Mouse (Mus musculus) MEL (cell line): ENCODE data around the gene Ttc17. TPM values are rescaled to one million over a fixed set of nuclear protein-coding genes. Genes with fewer than 3 reads are reported as not detected.

Experiments used
- DNase-seq: peaks from one replicate; pipeline ENCODE4 v3.0.0; 2011; ENCODE audit warnings: low read depth, low spot score
- H3K27ac ChIP-seq: 2 replicates; pipeline ENCODE4 v1.5.1; 2012; ENCODE audit warnings: low read depth, mild to moderate bottlenecking, control low read depth, low read length, moderate library complexity; ENCODE audit not compliant: control insufficient read depth
- H3K27me3 ChIP-seq, 2 experiments: fragments of 150-350 bp in 1 of 2; sonication (generic) in 1 of 2; 2 replicates each; pipeline ENCODE4 v1.6.1; 2012; ENCODE audit warnings: low read length in 2 of 2, mild to moderate bottlenecking in 2 of 2, improper control_type of control experiment in 1 of 2, moderate library complexity in 1 of 2; ENCODE audit not compliant: insufficient read depth in 2 of 2, control insufficient read depth in 1 of 2
- H3K36me3 ChIP-seq, 2 experiments: 2 replicates each; pipeline ENCODE4 v1.6.1; 2012 to 2014; ENCODE audit warnings: low read length in 2 of 2, improper control_type of control experiment in 1 of 2, inconsistent platforms in 1 of 2, mild to moderate bottlenecking in 1 of 2; ENCODE audit not compliant: insufficient read depth in 2 of 2, control insufficient read depth in 1 of 2
- H3K4me1 ChIP-seq, 2 experiments: fragments of 150-350 bp in 1 of 2; sonication (generic) in 1 of 2; 2 replicates each; pipeline ENCODE4 v1.6.1; 2012; ENCODE audit warnings: low read length in 2 of 2, improper control_type of control experiment in 1 of 2, mild to moderate bottlenecking in 1 of 2; ENCODE audit not compliant: insufficient read depth in 2 of 2, control insufficient read depth in 1 of 2
- H3K4me3 ChIP-seq, 2 experiments: fragments of 150-350 bp in 1 of 2; sonication (generic) in 1 of 2; 2 replicates each; pipeline ENCODE4 v1.5.1; 2012; ENCODE audit warnings: low read depth in 2 of 2, low read length in 2 of 2, mild to moderate bottlenecking in 2 of 2, moderate library complexity in 2 of 2, control low read depth in 1 of 2, improper control_type of control experiment in 1 of 2; ENCODE audit not compliant: control insufficient read depth in 1 of 2, insufficient read depth in 1 of 2
- H3K79me2 ChIP-seq: 2 replicates; pipeline ENCODE4 v1.6.1; 2012; ENCODE audit warnings: mild to moderate bottlenecking, low read length, moderate library complexity; ENCODE audit not compliant: control insufficient read depth, poor library complexity, insufficient read depth
- H3K9ac ChIP-seq: 2 replicates; pipeline ENCODE4 v1.6.1; 2012; ENCODE audit warnings: low read depth, mild to moderate bottlenecking, control low read depth, low read length, moderate library complexity; ENCODE audit not compliant: control insufficient read depth, poor library complexity, severe bottlenecking
- H3K9me3 ChIP-seq: fragments of 150-350 bp; sonication (generic); replicated peaks from 2 replicates; pipeline ENCODE4 v1.6.1; 2012; ENCODE audit warnings: mild to moderate bottlenecking, low read length, improper control_type of control experiment, moderate library complexity; ENCODE audit not compliant: insufficient read depth
- CHD1 ChIP-seq: IDR thresholded peaks from 2 replicates; pipeline ENCODE4 v1.6.1; 2012; ENCODE audit warnings: low read depth, mild to moderate bottlenecking, inconsistent platforms, low read length, improper control_type of control experiment
- CHD2 ChIP-seq: IDR thresholded peaks from 2 replicates; pipeline ENCODE4 v1.6.1; 2011; ENCODE audit warnings: low read length, improper control_type of control experiment
- E2F4 ChIP-seq: IDR thresholded peaks from 2 replicates; pipeline ENCODE4 v1.6.1; 2011; ENCODE audit warnings: low read depth, low read length, improper control_type of control experiment, borderline replicate concordance
- ELF1 ChIP-seq: IDR thresholded peaks from 2 replicates; pipeline ENCODE4 v1.6.1; 2014; ENCODE audit warnings: low read depth, mild to moderate bottlenecking, inconsistent platforms, low read length, improper control_type of control experiment, moderate library complexity
- EP300 ChIP-seq, 2 experiments: IDR thresholded peaks; 2 replicates each; pipeline ENCODE4 v1.6.1; 2011; ENCODE audit warnings: improper control_type of control experiment in 2 of 2, low read length in 2 of 2, low read depth in 1 of 2, mild to moderate bottlenecking in 1 of 2
- ETS1 ChIP-seq: IDR thresholded peaks from 2 replicates; pipeline ENCODE4 v1.6.1; 2012; ENCODE audit warnings: low read depth, mild to moderate bottlenecking, inconsistent platforms, low read length, improper control_type of control experiment, moderate library complexity
- GABPA ChIP-seq: IDR thresholded peaks from 2 replicates; pipeline ENCODE4 v1.6.1; 2012; ENCODE audit warnings: low read depth, mild to moderate bottlenecking, inconsistent platforms, low read length, improper control_type of control experiment, moderate library complexity
- GATA1 ChIP-seq: IDR thresholded peaks from 2 replicates; pipeline ENCODE4 v1.6.1; 2011; ENCODE audit warnings: low read depth, low read length, improper control_type of control experiment
- HCFC1 ChIP-seq: IDR thresholded peaks from 2 replicates; pipeline ENCODE4 v1.6.1; 2012; ENCODE audit warnings: low read depth, mild to moderate bottlenecking, inconsistent platforms, low read length, improper control_type of control experiment, moderate library complexity
- MAFK ChIP-seq: IDR thresholded peaks from 2 replicates; pipeline ENCODE4 v1.6.1; 2011; ENCODE audit warnings: low read depth, mild to moderate bottlenecking, low read length, improper control_type of control experiment, borderline replicate concordance
- MAX ChIP-seq: IDR thresholded peaks from 2 replicates; pipeline ENCODE4 v1.6.1; 2011; ENCODE audit warnings: low read length, improper control_type of control experiment
- MAZ ChIP-seq: IDR thresholded peaks from 2 replicates; pipeline ENCODE4 v1.6.1; 2012; ENCODE audit warnings: low read depth, mild to moderate bottlenecking, inconsistent platforms, low read length, improper control_type of control experiment
- MEF2A ChIP-seq: IDR thresholded peaks from 2 replicates; pipeline ENCODE4 v1.6.1; 2014; ENCODE audit warnings: low read depth, mild to moderate bottlenecking, inconsistent platforms, low read length, improper control_type of control experiment; ENCODE audit not compliant: poor library complexity, insufficient replicate concordance, severe bottlenecking; ENCODE audit errors: extremely low read depth
- MXI1 ChIP-seq: IDR thresholded peaks from 2 replicates; pipeline ENCODE4 v1.6.1; 2011; ENCODE audit warnings: mild to moderate bottlenecking, low read depth, low read length, improper control_type of control experiment
- MYB ChIP-seq: IDR thresholded peaks from 2 replicates; pipeline ENCODE4 v1.6.1; 2011; ENCODE audit warnings: mild to moderate bottlenecking, low read depth, low read length, improper control_type of control experiment
- MYC ChIP-seq: IDR thresholded peaks from 2 replicates; pipeline ENCODE4 v1.6.1; 2011; ENCODE audit warnings: low read depth, mild to moderate bottlenecking, low read length, improper control_type of control experiment, moderate library complexity
- NELFE ChIP-seq: IDR thresholded peaks from 2 replicates; pipeline ENCODE4 v1.6.1; 2011; ENCODE audit warnings: low read depth, low read length, improper control_type of control experiment
- POLR2A ChIP-seq, 2 experiments: IDR thresholded peaks; 2 replicates each; pipeline ENCODE4 v1.6.1; 2011 to 2012; ENCODE audit warnings: low read length in 2 of 2, mild to moderate bottlenecking in 2 of 2, control low read depth in 1 of 2, improper control_type of control experiment in 1 of 2, low read depth in 1 of 2, moderate library complexity in 1 of 2; ENCODE audit not compliant: control insufficient read depth in 1 of 2, insufficient read depth in 1 of 2, poor library complexity in 1 of 2
- POLR2AphosphoS5 ChIP-seq: IDR thresholded peaks from 2 replicates; pipeline ENCODE4 v1.6.1; 2012; ENCODE audit warnings: low read depth, borderline replicate concordance, mild to moderate bottlenecking, inconsistent platforms, low read length, moderate library complexity, mixed read lengths
- RAD21 ChIP-seq: IDR thresholded peaks from 2 replicates; pipeline ENCODE4 v1.6.1; 2011; ENCODE audit warnings: mild to moderate bottlenecking, low read depth, low read length, improper control_type of control experiment
- RCOR1 ChIP-seq: IDR thresholded peaks from 2 replicates; pipeline ENCODE4 v1.6.1; 2012; ENCODE audit warnings: low read depth, mild to moderate bottlenecking, inconsistent platforms, low read length, improper control_type of control experiment
- SIN3A ChIP-seq: IDR thresholded peaks from 2 replicates; pipeline ENCODE4 v1.6.1; 2012; ENCODE audit warnings: low read length, improper control_type of control experiment, inconsistent platforms
- SMC3 ChIP-seq: IDR thresholded peaks from 2 replicates; pipeline ENCODE4 v1.6.1; 2011; ENCODE audit warnings: low read depth, low read length, improper control_type of control experiment
- TAL1 ChIP-seq: IDR thresholded peaks from 2 replicates; pipeline ENCODE4 v1.6.1; 2012; ENCODE audit warnings: mild to moderate bottlenecking, inconsistent platforms, low read length, moderate library complexity, mixed read lengths
- TBP ChIP-seq: IDR thresholded peaks from 2 replicates; pipeline ENCODE4 v1.8.0; 2011; ENCODE audit warnings: low read depth, low read length, improper control_type of control experiment
- TCF12 ChIP-seq: IDR thresholded peaks from 2 replicates; pipeline ENCODE4 v1.6.1; 2014; ENCODE audit warnings: low read depth, mild to moderate bottlenecking, inconsistent platforms, low read length, improper control_type of control experiment, moderate library complexity
- UBTF ChIP-seq: IDR thresholded peaks from 2 replicates; pipeline ENCODE4 v1.6.1; 2012; ENCODE audit warnings: low read depth, mild to moderate bottlenecking, inconsistent platforms, low read length, improper control_type of control experiment, moderate library complexity, borderline replicate concordance; ENCODE audit not compliant: insufficient read depth
- USF2 ChIP-seq, 2 experiments: IDR thresholded peaks; 2 replicates each; pipeline ENCODE4 v1.6.1; 2011 to 2012; ENCODE audit warnings: improper control_type of control experiment in 2 of 2, low read length in 2 of 2, borderline replicate concordance in 1 of 2, inconsistent platforms in 1 of 2, low read depth in 1 of 2, mild to moderate bottlenecking in 1 of 2; ENCODE audit not compliant: insufficient read depth in 1 of 2
- ZMIZ1 ChIP-seq: IDR thresholded peaks from 2 replicates; pipeline ENCODE4 v1.6.1; 2012; ENCODE audit warnings: low read depth, mild to moderate bottlenecking, inconsistent platforms, low read length, improper control_type of control experiment, moderate library complexity
- ZNF384 ChIP-seq: IDR thresholded peaks from 2 replicates; pipeline ENCODE4 v1.6.1; 2012; ENCODE audit warnings: low read depth, mild to moderate bottlenecking, inconsistent platforms, low read length, improper control_type of control experiment
- polyA plus RNA-seq, 2 experiments: library from polyadenylated mRNA; stranded (reverse) in 1 of 2; unstranded in 1 of 2; fragments of >175 nt in 1 of 2; fragments of >200 nt in 1 of 2; gene quantifications; 2 replicates each; pipeline versions ENCODE4 v1.2.1 to v1.2.4; 2012; ENCODE audit warnings: low replicate concordance in 2 of 2, low read depth in 1 of 2; ENCODE audit not compliant: insufficient read length in 2 of 2, insufficient read depth in 1 of 2, missing spikeins in 1 of 2
- total RNA-seq: library from RNA; depleted of rRNA; stranded (reverse); fragments of 300-350 nt; gene quantifications from 2 replicates; pipeline ENCODE4 v1.2.3, GENCODE M21; 2012

Ttc17 gene
- total and polyA plus RNA-seq, 3 experiments, result 7.0 to 10.2 TPM; not detected in 1

DNA sequence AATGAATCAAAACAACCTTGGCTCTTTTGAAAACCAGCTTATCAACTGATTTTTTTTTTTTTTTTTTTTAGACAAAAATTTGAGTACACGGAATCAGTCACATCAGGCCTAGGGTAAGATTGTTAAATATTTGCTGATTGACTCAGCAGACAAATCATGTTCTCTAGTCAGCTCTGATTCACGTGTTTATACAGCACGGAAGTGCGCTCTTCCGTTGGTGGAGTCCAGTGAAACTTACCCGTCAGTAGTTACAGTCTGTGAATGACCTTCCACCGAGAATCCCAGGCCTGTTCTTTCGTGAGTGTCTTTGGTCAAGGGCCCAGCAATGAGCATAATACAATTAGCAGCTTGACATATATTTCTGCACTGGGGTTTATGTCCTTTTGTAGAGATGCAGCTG is 43.2 kb upstream of the Ttc17 start:
- H3K27ac ChIP-seq, result no peak overlapping the region
- no peaks in the 10 kb centered on the region for H3K36me3 ChIP-seq
- H3K9ac ChIP-seq, result no peak overlapping the region
- H3K4me3 ChIP-seq, result no peak overlapping the region
- no peak for DNase-seq
- H3K79me2 ChIP-seq, result no peaks in the 10 kb centered on the region
- TF ChIP-seq CHD2, result no peak
- TF ChIP-seq MXI1, result no peak
- TF ChIP-seq MAX, result no peak
- no peak for TF ChIP-seq SMC3
- TF ChIP-seq POLR2AphosphoS5, result no peak
- no peak for TF ChIP-seq RAD21
- TF ChIP-seq MYB, result no peak
- no peak for TF ChIP-seq HCFC1
- no peak for TF ChIP-seq TAL1
- TF ChIP-seq MAZ, result no peak
- TF ChIP-seq MEF2A, result no peak
- TF ChIP-seq RCOR1, result no peak
- TF ChIP-seq UBTF, result no peak
- no peak for TF ChIP-seq TCF12
- TF ChIP-seq GATA1, result no peak
- TF ChIP-seq, all 39 proteins: peak for 0
- H3K27me3 ChIP-seq, result peaks cover 0 to 4% of the 10 kb centered on the region in 2 experiments; a peak in 2 of 4 replicates
- no peaks in the 10 kb centered on the region for H3K4me1 ChIP-seq
- no peaks in the 10 kb centered on the region for H3K9me3 ChIP-seq

GRCm38 (mm10) chr2:94436952-94437351 is 30.5 kb upstream of the Ttc17 start:
- H3K27ac ChIP-seq, result peak overlapping the region; percentile 70
- peak overlapping the region; percentile 98 for H3K9ac ChIP-seq
- no peaks in the 10 kb centered on the region for H3K9me3 ChIP-seq
- H3K4me1 ChIP-seq, result peaks cover 14 to 35% of the 10 kb centered on the region in 2 experiments
- peaks cover 55% of the 10 kb centered on the region for H3K79me2 ChIP-seq
- peak overlapping the region; percentile 93 to 95 for H3K4me3 ChIP-seq
- H3K27me3 ChIP-seq, result peaks cover 0 to 2% of the 10 kb centered on the region in 2 experiments; a peak in 2 of 4 replicates
- H3K36me3 ChIP-seq, result peaks cover 0 to 40% of the 10 kb centered on the region in 2 experiments; a peak in 2 of 4 replicates
- DNase-seq, result peak; percentile 87
- TF ChIP-seq NELFE (peak; percentile 22; the same call in 1 of the 2 replicates), RAD21 (no peak), RCOR1 (no peak), ZNF384 (no peak), USF2 (IDR thresholded peaks at IDR 0.05; ENCODE audit: borderline replicate concordance in 1 of 2, insufficient read depth in 1 of 2, low read depth in 1 of 2, low read length in 2 of 2) (no peak), MYC (0 out of 2 replicates have a peak, but pooled peaks have one; percentile 21), E2F4 (no peak), EP300 (IDR thresholded peaks at IDR 0.05; ENCODE audit: low read depth in 1 of 2, low read length in 2 of 2) (no peak), SIN3A (peak; percentile 84), ZMIZ1 (no peak), TBP (no peak), MAFK (no peak), TCF12 (no peak), ETS1 (no peak), POLR2A (IDR thresholded peaks at IDR 0.05; ENCODE audit: control insufficient read depth in 1 of 2, insufficient read depth in 1 of 2, low read depth in 1 of 2, low read length in 2 of 2, poor library complexity in 1 of 2) (0 out of 4 replicates have a peak, but pooled peaks of 1 of the 2 experiments have one; percentile 25), MEF2A (no peak), GABPA (no peak), CHD1 (no peak), ELF1 (peak; percentile 36; the same call in 1 of the 2 replicates), CHD2 (no peak), MXI1 (peak; percentile 77), POLR2AphosphoS5 (no peak), MAZ (no peak), SMC3 (no peak)
